In genomic region chr11:3573092-3573491, GRCm38 (mm10) we compare ENCODE assay signal across 8 mouse cellular contexts. TPM values are rescaled to one million over a fixed set of nuclear protein-coding genes. Genes with fewer than 3 reads are reported as not detected.
DNase-seq lines count a peak whose midpoint lies in the region; ATAC-seq and TF ChIP-seq lines count a peak whose summit lies in the region.

No protein-coding gene starts in this region.

- H3K36me3 ChIP-seq in embryonic facial prominence, embryonic 15.5 days: no peaks in the 10 kb centered on the region
- no peaks in the 10 kb centered on the region for H3K36me3 ChIP-seq in limb, embryonic 14.5 days (ENCODE audit: control insufficient read depth, insufficient read depth, low read length)
- no peaks in the 10 kb centered on the region for H3K36me3 ChIP-seq in myocyte (ENCODE audit: control insufficient read depth, insufficient read depth)

- 0 out of 2 replicates have a peak, but pooled peaks cover 3% of the 10 kb centered on the region for H3K4me1 ChIP-seq in embryonic facial prominence, embryonic 15.5 days
- peaks cover 12% of the 10 kb centered on the region for H3K4me1 ChIP-seq in limb, embryonic 14.5 days (ENCODE audit: control insufficient read depth, insufficient read depth, low read length)

- peak overlapping the region; percentile 40; the same call in 1 of the 2 replicates for H3K27ac ChIP-seq in embryonic facial prominence, embryonic 15.5 days (replicated peaks)
- peak overlapping the region; percentile 65 for H3K27ac ChIP-seq in limb, embryonic 14.5 days (replicated peaks; ENCODE audit: low read depth, low read length)

- H3K4me3 ChIP-seq in embryonic facial prominence, embryonic 15.5 days (replicated peaks): no peak overlapping the region
- no peak overlapping the region for H3K4me3 ChIP-seq in limb, embryonic 14.5 days (replicated peaks; ENCODE audit: low read length)
- H3K4me3 ChIP-seq in myocyte: no peak overlapping the region

- H3ac ChIP-seq in myocyte (ENCODE audit: control insufficient read depth, insufficient read length): no peak overlapping the region

- DNase-seq in thymus, postnatal 0 days (ENCODE audit: low spot score): peak; percentile 9
- no peak for DNase-seq in thymus, postnatal 10 days (ENCODE audit: low spot score in 2 of 2)
- DNase-seq in heart, postnatal 4 days: peak; percentile 85
- DNase-seq in limb, embryonic 14.5 days (ENCODE audit: low spot score): peak; percentile 66
- no peak for DNase-seq in T-cell, adult 2 months (ENCODE audit: low spot score)
- no peak for DNase-seq in layer of hippocampus, postnatal 25 days (ENCODE audit: extremely low spot score in 1 of 2, low spot score in 1 of 2)

- H3K9ac ChIP-seq in embryonic facial prominence, embryonic 15.5 days: no peak overlapping the region
- H3K9ac ChIP-seq in limb, embryonic 14.5 days (ENCODE audit: low read depth, low read length, severe bottlenecking): no peak overlapping the region; the same call in 1 of the 2 replicates

- no peak for TF ChIP-seq POLR2A in limb, embryonic 14.5 days (IDR thresholded peaks at IDR 0.05; ENCODE audit: borderline replicate concordance, extremely low read depth, insufficient read depth, insufficient read length)
- no peak for TF ChIP-seq POLR2A in myocyte (IDR thresholded peaks at IDR 0.05; ENCODE audit: insufficient read length, low read depth)

- H3K4me2 ChIP-seq in embryonic facial prominence, embryonic 15.5 days (replicated peaks): no peak overlapping the region
- no peak overlapping the region for H3K4me2 ChIP-seq in limb, embryonic 14.5 days (replicated peaks; ENCODE audit: low read depth, low read length, severe bottlenecking)
- peak overlapping the region; percentile 52 for H3K4me2 ChIP-seq in myocyte (ENCODE audit: low read depth)

- H3K27me3 ChIP-seq in embryonic facial prominence, embryonic 15.5 days: no peaks in the 10 kb centered on the region
- H3K27me3 ChIP-seq in limb, embryonic 14.5 days (ENCODE audit: control insufficient read depth, insufficient read depth, low read length): no peaks in the 10 kb centered on the region
- no peaks in the 10 kb centered on the region for H3K27me3 ChIP-seq in myocyte (ENCODE audit: control insufficient read depth, insufficient read depth, insufficient read length)

- no peaks in the 10 kb centered on the region for H3K79me2 ChIP-seq in myocyte (ENCODE audit: control insufficient read depth, insufficient read depth)

- ATAC-seq in embryonic facial prominence, embryonic 15.5 days (ENCODE audit: insufficient number of reproducible peaks, low FRiP score, low TSS enrichment, low read depth): peak; percentile 60; the same call in 1 of the 2 replicates
- peak; percentile 86 for ATAC-seq in limb, embryonic 14.5 days (ENCODE audit: low FRiP score, low read depth)

- H3K9me3 ChIP-seq in embryonic facial prominence, embryonic 15.5 days (replicated peaks): no peaks in the 10 kb centered on the region
- no peaks in the 10 kb centered on the region for H3K9me3 ChIP-seq in limb, embryonic 14.5 days (ENCODE audit: control insufficient read depth, low read length)

- WGBS in embryonic facial prominence, embryonic 15.5 days: 17% methylated on average over 9 of the region's 9 CpGs
- 6% methylated on average over 9 of the region's 9 CpGs for WGBS in limb, embryonic 14.5 days

TF ChIP-seq in myocyte, 11 proteins besides CTCF, POLR2A, EP300 and RAD21:
- TF ChIP-seq CEBPB (IDR thresholded peaks at IDR 0.05; ENCODE audit: insufficient read depth, poor library complexity, severe bottlenecking): no peak
- TF ChIP-seq SRF (IDR thresholded peaks at IDR 0.05; ENCODE audit: control insufficient read depth, insufficient read length, low read depth): no peak
- TF ChIP-seq TCF3 (IDR thresholded peaks at IDR 0.05; ENCODE audit: insufficient read length, low read depth): no peak
- TF ChIP-seq POLR2AphosphoS2 (IDR thresholded peaks at IDR 0.05; ENCODE audit: insufficient read length, low read depth): no peak
- TF ChIP-seq REST (IDR thresholded peaks at IDR 0.05; ENCODE audit: insufficient read depth, insufficient read length): no peak
- no peak for TF ChIP-seq USF1 (IDR thresholded peaks at IDR 0.05; ENCODE audit: low read depth)
- peak in 1 of 3 experiments; percentile 1 for TF ChIP-seq MYOD1 (IDR thresholded peaks at IDR 0.05; ENCODE audit: control insufficient read depth in 1 of 3, insufficient read length in 2 of 3, low read depth in 2 of 3)
- no peak for TF ChIP-seq TCF12 (IDR thresholded peaks at IDR 0.05; ENCODE audit: insufficient read depth, poor library complexity, severe bottlenecking)
- TF ChIP-seq MYOG (IDR thresholded peaks at IDR 0.05; ENCODE audit: control insufficient read depth in 1 of 3, insufficient read depth in 1 of 3, insufficient read length in 2 of 3, low read depth in 2 of 3): peak in 1 of 3 experiments; percentile 35
- TF ChIP-seq MAX (IDR thresholded peaks at IDR 0.05; ENCODE audit: low read depth): no peak
- TF ChIP-seq E2F4 (IDR thresholded peaks at IDR 0.05; ENCODE audit: insufficient read depth): no peak

RNA-seq across cellular contexts. Expression of gene Smtn, which starts 32.7 kb away (rescaled TPM):
- polyA plus RNA-seq in thymus, postnatal 0 days (2015; fragmentation: Nextera tagmentation; extraction: Ambion mirVana): 13.4 and 13.7 TPM in 2 replicates
- polyA plus RNA-seq in embryonic facial prominence, embryonic 15.5 days (2015; fragmentation: Nextera tagmentation; extraction: Ambion mirVana): 89.2 and 93.7 TPM in 2 replicates
- total RNA-seq in heart, postnatal 4 days (2021): 100 to 1,000 TPM; 188 to 190 TPM
- polyA plus RNA-seq in limb, embryonic 14.5 days (2012; rRNA removed): 59.0 and 64.7 TPM in 2 replicates
- 71.8 and 79.6 TPM in 2 replicates for polyA plus RNA-seq in limb, embryonic 14.5 days (2014; fragmentation: Nextera tagmentation; extraction: Ambion mirVana)
- polyA plus RNA-seq in myocyte (2012; fragmentation: generic; extraction: Trizol): 141 TPM
- total RNA-seq in layer of hippocampus, postnatal 25 days (2021): 1 to 10 TPM; 8.8 to 8.9 TPM

RNA-seq across cellular contexts. Expression of gene Selenom, which starts 58.6 kb away (rescaled TPM):
- 16.3 and 17.6 TPM in 2 replicates for polyA plus RNA-seq in thymus, postnatal 0 days (2015; fragmentation: Nextera tagmentation; extraction: Ambion mirVana)
- polyA plus RNA-seq in embryonic facial prominence, embryonic 15.5 days (2015; fragmentation: Nextera tagmentation; extraction: Ambion mirVana): 197 and 208 TPM in 2 replicates
- total RNA-seq in heart, postnatal 4 days (2021): 10 to 100 TPM; 55.7 to 59.2 TPM
- 201 and 256 TPM in 2 replicates for polyA plus RNA-seq in limb, embryonic 14.5 days (2012; rRNA removed)
- polyA plus RNA-seq in limb, embryonic 14.5 days (2014; fragmentation: Nextera tagmentation; extraction: Ambion mirVana): 191 and 214 TPM in 2 replicates
- 270 TPM for polyA plus RNA-seq in myocyte (2012; fragmentation: generic; extraction: Trizol)
- 100 to 1,000 TPM; 204 to 221 TPM for total RNA-seq in layer of hippocampus, postnatal 25 days (2021)

Comparison
In these comparisons a context has a peak if more than half of its experiments do, and no peak if none do; other contexts are left out.
1. DNase-seq: peak in thymus, postnatal 0 days (single experiment), heart, postnatal 4 days (single experiment) and limb, embryonic 14.5 days (single experiment); none in thymus, postnatal 10 days (0 of 2), T-cell, adult 2 months (single experiment) and layer of hippocampus, postnatal 25 days (0 of 2).
2. RNA of gene Selenom, which starts 58.6 kb away (polyA plus RNA-seq): 270 TPM in myocyte (single experiment), 191 to 256 TPM in limb, embryonic 14.5 days and 197 to 208 TPM in embryonic facial prominence, embryonic 15.5 days; 16.3 to 17.6 TPM in thymus, postnatal 0 days; every median in the first group is over 10 times any median in the second.